Mouse (Mus musculus) c-Kit-positive CD71-positive TER-119-positive erythroid progenitor cells, embryonic 14.5 days (primary cell): ENCODE results near the gene D10Wsu102e.
"Not testable (repeated sequence)": the region's sequence is repeated elsewhere in the genome, so short reads cannot be mapped to it uniquely, and the experiment has no call there.

ENCODE experiments used
- DNase-seq: peaks from one replicate; pipeline ENCODE4 v3.0.0-alpha.2; 2013; ENCODE audit warnings: low spot score

D10Wsu102e gene

GRCm38 (mm10) chr10:83397336-83397735 is 37.3 kb downstream of the D10Wsu102e start:
- no peak for DNase-seq

GRCm38 (mm10) chr10:83400896-83401295 is 40.9 kb downstream of the D10Wsu102e start:
- not testable (repeated sequence) for DNase-seq

GRCm38 (mm10) chr10:83405031-83405430 is 45.0 kb downstream of the D10Wsu102e start:
- no peak for DNase-seq

GRCm38 (mm10) chr10:83405711-83406110 is 45.7 kb downstream of the D10Wsu102e start:
- DNase-seq: no peak

DNA sequence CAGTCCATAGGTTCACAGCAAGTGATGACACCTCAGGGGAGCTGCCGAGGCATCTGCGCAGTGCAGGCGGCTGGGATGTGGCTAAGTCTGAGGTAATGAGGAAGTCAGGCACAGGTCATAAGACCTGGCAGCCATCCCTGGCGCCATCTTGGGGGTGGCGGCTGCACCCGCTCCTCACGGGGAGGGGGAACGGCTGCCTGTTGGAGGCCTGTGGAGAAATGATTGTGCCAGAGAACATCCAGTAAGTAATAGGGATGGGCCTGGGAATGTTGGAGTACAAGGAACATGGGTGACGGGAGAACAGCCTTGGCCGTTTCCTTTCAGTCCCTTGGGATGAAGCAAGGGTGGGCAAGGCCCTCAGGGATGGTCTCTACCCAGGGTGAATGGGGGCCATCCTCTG is 47.1 kb downstream of the D10Wsu102e start:
- DNase-seq: no peak

- DNase-seq: not testable (repeated sequence)
Measured at GRCm38 (mm10) chr10:83418466-83418865, 58.4 kb downstream of the D10Wsu102e start.

DNA sequence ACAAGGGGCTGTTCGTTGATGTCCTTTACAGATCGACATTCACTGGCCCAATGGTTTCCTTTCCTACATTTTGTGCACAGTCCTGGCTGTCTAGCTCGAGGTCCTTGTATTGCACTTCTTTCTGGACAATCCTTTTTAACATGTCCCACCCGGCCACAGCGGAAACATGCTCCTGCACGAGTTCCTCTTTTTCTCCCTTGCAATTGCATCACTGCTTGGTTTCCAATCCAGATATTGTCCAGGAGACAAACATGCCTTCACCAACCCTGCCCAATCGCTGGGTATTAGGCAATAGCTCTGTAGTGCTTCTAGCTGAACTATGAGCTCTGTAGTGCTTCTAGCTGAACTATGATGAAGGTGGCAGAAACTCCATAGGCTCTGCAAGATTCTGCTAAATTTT is 88.6 kb downstream of the D10Wsu102e start:
- no peak for DNase-seq

DNA sequence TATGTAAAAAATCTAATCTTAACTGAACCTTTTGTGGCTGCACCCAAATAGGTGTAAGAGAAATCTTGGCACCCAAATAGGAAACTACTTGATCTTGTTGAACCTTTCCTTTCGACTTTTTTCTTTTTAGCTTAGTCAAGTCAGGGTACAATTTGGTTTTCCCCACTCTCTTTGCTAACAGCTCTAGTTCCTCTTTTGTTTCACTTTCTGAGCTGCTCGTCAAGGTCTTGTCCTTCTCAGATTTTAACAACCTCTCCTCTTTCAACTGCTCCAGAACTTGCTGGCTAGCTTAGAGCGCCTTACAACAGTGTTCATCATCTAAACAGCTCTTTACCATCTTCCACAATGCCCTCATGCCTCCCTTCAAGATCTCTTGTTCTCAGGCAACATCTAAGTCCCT is 97.5 kb downstream of the D10Wsu102e start:
- DNase-seq: no peak

- no peak for DNase-seq
Measured at GRCm38 (mm10) chr10:83475226-83475625, 115.2 kb downstream of the D10Wsu102e start.

DNA sequence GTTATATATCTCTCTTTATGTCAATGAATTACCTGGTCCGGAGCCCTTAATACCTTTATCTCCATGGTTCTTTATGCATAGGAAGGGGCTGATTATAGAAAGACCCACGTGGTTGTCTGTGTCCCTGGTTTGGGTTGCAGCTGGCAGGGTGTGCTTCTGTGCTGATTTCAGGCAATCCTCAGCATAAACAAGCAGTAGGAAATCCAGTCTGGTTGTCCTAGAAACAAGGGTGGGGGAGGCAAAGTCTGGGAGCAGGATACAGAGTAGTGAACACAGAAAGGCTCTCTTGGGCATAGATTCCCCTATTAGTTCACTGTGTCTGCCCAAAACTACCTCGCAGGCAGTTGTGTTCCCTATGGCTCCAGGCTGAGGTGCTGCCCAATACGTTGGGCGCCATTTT is 117.3 kb downstream of the D10Wsu102e start:
- DNase-seq: no peak

DNA sequence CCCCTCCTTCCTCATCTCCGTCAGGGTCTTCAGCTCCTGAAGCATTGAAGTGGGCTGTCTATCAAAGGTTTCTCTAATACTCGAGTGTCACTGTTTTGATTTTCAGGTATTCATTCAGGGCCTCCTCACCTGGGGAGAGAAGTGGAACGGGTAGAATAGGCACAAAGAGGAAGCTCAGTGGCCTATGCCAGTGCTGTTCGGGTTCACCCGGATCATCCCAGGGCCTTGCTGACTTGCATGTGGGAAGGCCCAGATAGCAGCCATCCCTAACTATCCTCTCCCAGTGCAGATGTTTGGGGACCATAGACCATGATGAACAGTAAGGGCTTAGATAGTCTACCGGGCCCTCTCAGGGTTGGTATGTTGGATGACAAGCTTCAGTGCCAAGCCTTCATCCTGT is 130.5 kb downstream of the D10Wsu102e start:
- no peak for DNase-seq

- DNase-seq: no peak
Measured at GRCm38 (mm10) chr10:83497321-83497720, 137.3 kb downstream of the D10Wsu102e start.

- DNase-seq: no peak
Measured at GRCm38 (mm10) chr10:83508962-83509660, 149.1 kb downstream of the D10Wsu102e start.

- no peak for DNase-seq
Measured at GRCm38 (mm10) chr10:83511304-83511703, 151.3 kb downstream of the D10Wsu102e start.

GRCm38 (mm10) chr10:83513736-83514135 is 153.7 kb downstream of the D10Wsu102e start:
- DNase-seq: no peak

DNA sequence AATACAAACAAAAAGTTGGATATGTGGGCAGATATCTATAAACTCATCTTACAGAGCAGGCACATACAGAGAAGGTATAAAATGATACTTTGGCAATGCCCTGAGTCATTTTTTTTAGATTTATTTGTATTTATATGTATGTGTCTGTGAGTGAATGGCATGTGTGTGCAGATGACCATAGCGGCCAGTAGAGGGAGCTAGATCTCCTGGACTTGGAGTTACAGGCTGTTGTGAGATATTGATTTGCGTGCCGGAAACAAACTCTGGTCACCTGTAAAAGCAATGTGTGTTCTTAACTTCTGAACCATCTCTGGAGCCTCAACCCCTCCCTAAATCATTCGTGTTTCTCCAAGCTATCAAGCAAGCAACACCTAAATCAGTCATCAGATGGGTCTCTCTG is 161.0 kb downstream of the D10Wsu102e start:
- no peak for DNase-seq

DNA sequence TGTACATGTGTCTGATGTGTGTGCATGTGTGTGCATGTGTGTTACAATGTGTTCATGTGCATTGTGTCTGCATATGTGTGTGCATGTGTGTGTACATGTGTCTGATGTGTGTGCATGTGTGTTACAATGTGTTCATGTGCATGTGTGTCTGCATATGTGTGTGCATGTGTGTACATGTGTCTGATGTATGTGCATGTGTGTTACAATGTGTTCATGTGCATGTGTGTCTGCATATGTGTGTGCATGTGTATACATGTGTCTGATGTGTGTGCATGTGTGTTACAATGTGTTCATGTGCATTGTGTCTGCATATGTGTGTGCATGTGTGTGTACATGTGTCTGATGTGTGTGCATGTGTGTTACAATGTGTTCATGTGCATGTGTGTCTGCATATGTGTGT is 164.2 kb downstream of the D10Wsu102e start:
- not testable (repeated sequence) for DNase-seq

GRCm38 (mm10) chr10:83530384-83530967 is 170.5 kb downstream of the D10Wsu102e start:
- no peak for DNase-seq

DNA sequence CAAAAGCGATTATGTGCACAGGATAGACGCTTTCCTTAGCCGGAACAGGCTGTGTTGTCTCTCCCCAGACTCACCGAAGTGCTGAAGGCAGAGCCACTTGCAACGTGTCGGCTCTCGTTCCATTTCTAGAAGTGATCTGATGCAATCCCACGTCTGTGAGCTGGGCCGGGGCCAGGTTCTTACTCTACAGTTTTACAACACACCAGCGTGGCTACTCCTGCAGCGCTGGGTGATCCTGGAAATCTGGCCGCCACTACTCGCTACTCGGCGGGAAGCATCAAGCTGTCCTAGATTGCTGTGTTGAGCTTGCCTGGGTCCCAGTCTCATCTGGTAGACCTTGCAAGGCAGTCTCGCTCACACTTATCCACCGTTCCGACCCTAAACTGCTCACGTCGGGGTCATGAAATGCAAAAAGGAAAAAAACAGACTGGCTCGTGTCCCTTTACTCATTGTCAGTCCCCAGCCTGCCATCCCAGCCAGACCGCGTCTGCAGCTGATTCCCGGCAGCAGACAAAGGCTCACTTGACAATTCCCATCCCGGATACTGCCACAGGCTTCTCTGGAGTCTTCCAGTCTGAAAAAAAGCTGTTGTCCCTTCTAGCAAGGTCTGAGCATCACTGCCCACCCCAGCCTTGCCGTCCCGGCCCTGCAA is 173.4 kb downstream of the D10Wsu102e start:
- DNase-seq: no peak

DNA sequence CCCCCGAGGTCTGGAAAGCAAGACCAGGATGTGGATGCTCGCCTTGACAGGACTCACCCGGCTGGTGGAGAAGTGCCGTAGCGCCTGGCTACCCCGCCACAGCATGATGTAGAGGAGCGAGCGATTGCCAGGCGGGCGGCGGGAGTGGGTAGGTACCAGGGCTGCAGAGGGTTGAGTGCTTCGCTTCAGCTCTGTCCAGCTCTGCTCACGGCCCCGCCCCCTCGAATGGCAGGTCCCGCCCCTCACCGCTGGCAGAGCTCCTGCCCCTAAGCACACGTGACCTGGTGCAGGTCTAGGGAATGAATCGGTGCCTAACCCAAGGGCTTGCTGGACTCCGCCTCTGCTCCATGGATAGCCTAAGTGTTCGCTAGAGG is 173.9 kb downstream of the D10Wsu102e start, which contains the start of gene Aldh1l2:
TSS of gene Aldh1l2 (minus strand) at position 231 of the 374 bp plus-strand sequence.
- DNase-seq: no peak

DNA sequence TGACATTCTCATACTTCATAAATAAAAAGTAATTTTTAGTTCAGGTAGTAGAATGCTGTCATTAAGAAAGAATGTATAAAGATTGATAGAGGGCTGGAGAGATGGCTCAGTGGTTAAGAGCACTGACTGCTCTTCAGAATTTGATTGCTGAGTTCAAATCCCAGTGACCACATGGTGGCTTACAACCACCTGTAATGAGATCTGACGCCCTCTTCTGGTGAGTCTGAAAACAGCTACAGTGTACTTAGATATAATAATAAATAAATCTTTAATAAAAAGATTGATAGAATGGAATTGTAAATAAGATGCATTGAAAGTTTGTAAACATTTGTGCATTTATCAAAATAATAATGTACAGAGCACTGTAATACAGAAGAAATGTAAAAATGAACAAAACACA is 176.4 kb downstream of the D10Wsu102e start:
- DNase-seq: no peak
